14 mouse cellular contexts compared by ENCODE assay signal in genomic region chr11:113782496-113782895, GRCm38 (mm10). TPM values are rescaled to one million over a fixed set of nuclear protein-coding genes. Genes with fewer than 3 reads are reported as not detected.
DNase-seq lines count a peak whose midpoint lies in the region; ATAC-seq and TF ChIP-seq lines count a peak whose summit lies in the region.
"Had no signal": no experiment of that assay in that cellular context is flagged by ENCODE, and none has a peak within 500 bp of the region (broad histone marks: within the 10 kb centered on the region; RNA-seq: fewer than 3 reads in every experiment).

No protein-coding gene starts in this region.

- no peak for TF ChIP-seq CTCF in forebrain, postnatal 0 days (IDR thresholded peaks at IDR 0.05; ENCODE audit: low read depth)

- no peak overlapping the region for H3K4me2 ChIP-seq in midbrain, embryonic 13.5 days (replicated peaks)
- no peak overlapping the region for H3K4me2 ChIP-seq in midbrain, embryonic 15.5 days
- H3K4me2 ChIP-seq in embryonic facial prominence, embryonic 14.5 days (ENCODE audit: low read depth, low read length) = no peak overlapping the region
- H3K4me2 ChIP-seq in forebrain, postnatal 0 days (ENCODE audit: low read depth) = no peak overlapping the region
- no peak overlapping the region for H3K4me2 ChIP-seq in midbrain, embryonic 16.5 days (ENCODE audit: low read length)
- H3K4me2 ChIP-seq in liver, embryonic 12.5 days = no peak overlapping the region
- H3K4me2 ChIP-seq: heart, embryonic 12.5 days; intestine, embryonic 15.5 days had no signal

- no peak for ATAC-seq in midbrain, embryonic 13.5 days
- ATAC-seq in midbrain, embryonic 15.5 days (replicated peaks) = no peak
- ATAC-seq in embryonic facial prominence, embryonic 14.5 days (ENCODE audit: low read depth) = no peak
- no peak for ATAC-seq in forebrain, postnatal 0 days
- no peak for ATAC-seq in midbrain, embryonic 16.5 days
- ATAC-seq in liver, embryonic 12.5 days = no peak
- ATAC-seq: intestine, embryonic 15.5 days; lung, postnatal 0 days; Patski had no signal

- no peaks in the 10 kb centered on the region for H3K9me3 ChIP-seq in midbrain, embryonic 13.5 days
- no peaks in the 10 kb centered on the region for H3K9me3 ChIP-seq in midbrain, embryonic 15.5 days
- H3K9me3 ChIP-seq in embryonic facial prominence, embryonic 14.5 days (ENCODE audit: control insufficient read depth, low read length) = no peaks in the 10 kb centered on the region
- H3K9me3 ChIP-seq in forebrain, postnatal 0 days (ENCODE audit: low read length) = no peaks in the 10 kb centered on the region
- no peaks in the 10 kb centered on the region for H3K9me3 ChIP-seq in midbrain, embryonic 16.5 days (replicated peaks; ENCODE audit: control insufficient read depth, low read length, poor library complexity, severe bottlenecking)
- H3K9me3 ChIP-seq in liver, embryonic 12.5 days (replicated peaks) = no peaks in the 10 kb centered on the region
- H3K9me3 ChIP-seq: heart, embryonic 12.5 days; intestine, embryonic 15.5 days had no signal

- H3K4me3 ChIP-seq in midbrain, embryonic 13.5 days (replicated peaks) = no peak overlapping the region
- H3K4me3 ChIP-seq in midbrain, embryonic 15.5 days = no peak overlapping the region
- no peak overlapping the region for H3K4me3 ChIP-seq in embryonic facial prominence, embryonic 14.5 days (ENCODE audit: low read depth, low read length)
- H3K4me3 ChIP-seq in forebrain, postnatal 0 days (ENCODE audit: low read depth, low read length) = no peak overlapping the region
- no peak overlapping the region for H3K4me3 ChIP-seq in midbrain, embryonic 16.5 days (ENCODE audit: low read depth, low read length)
- no peak overlapping the region for H3K4me3 ChIP-seq in liver, embryonic 12.5 days
- H3K4me3 ChIP-seq: heart, embryonic 12.5 days; intestine, embryonic 15.5 days had no signal

- no peak for DNase-seq in embryonic facial prominence, embryonic 14.5 days (ENCODE audit: low spot score)
- no peak for DNase-seq in forebrain, postnatal 0 days
- no peak for DNase-seq in spleen, postnatal 10 days (ENCODE audit: low spot score in 2 of 2)
- DNase-seq: cerebellum, postnatal 25 days; kidney, postnatal 14 days; thymus, postnatal 36 days had no signal

- no peaks in the 10 kb centered on the region for H3K27me3 ChIP-seq in midbrain, embryonic 13.5 days
- no peaks in the 10 kb centered on the region for H3K27me3 ChIP-seq in midbrain, embryonic 15.5 days (replicated peaks)
- no peaks in the 10 kb centered on the region for H3K27me3 ChIP-seq in embryonic facial prominence, embryonic 14.5 days (replicated peaks; ENCODE audit: control insufficient read depth, insufficient read depth, low read length)
- H3K27me3 ChIP-seq in forebrain, postnatal 0 days (ENCODE audit: insufficient read depth, low read length) = no peaks in the 10 kb centered on the region
- no peaks in the 10 kb centered on the region for H3K27me3 ChIP-seq in midbrain, embryonic 16.5 days (ENCODE audit: control insufficient read depth, insufficient read depth, low read depth, low read length)
- peaks cover 17% of the 10 kb centered on the region for H3K27me3 ChIP-seq in liver, embryonic 12.5 days (replicated peaks)
- H3K27me3 ChIP-seq: heart, embryonic 12.5 days; intestine, embryonic 15.5 days; Patski had no signal

- H3K36me3 ChIP-seq in midbrain, embryonic 13.5 days = no peaks in the 10 kb centered on the region
- H3K36me3 ChIP-seq in midbrain, embryonic 15.5 days (replicated peaks) = no peaks in the 10 kb centered on the region
- no peaks in the 10 kb centered on the region for H3K36me3 ChIP-seq in embryonic facial prominence, embryonic 14.5 days (ENCODE audit: control insufficient read depth, insufficient read depth, low read length)
- no peaks in the 10 kb centered on the region for H3K36me3 ChIP-seq in forebrain, postnatal 0 days (ENCODE audit: insufficient read depth)
- H3K36me3 ChIP-seq in midbrain, embryonic 16.5 days (ENCODE audit: control insufficient read depth, insufficient read depth, low read length) = no peaks in the 10 kb centered on the region
- H3K36me3 ChIP-seq in liver, embryonic 12.5 days = no peaks in the 10 kb centered on the region
- H3K36me3 ChIP-seq: heart, embryonic 12.5 days; intestine, embryonic 15.5 days had no signal

- peak overlapping the region; percentile 11; the same call in 1 of the 2 replicates for H3K27ac ChIP-seq in midbrain, embryonic 13.5 days
- no peak overlapping the region for H3K27ac ChIP-seq in midbrain, embryonic 15.5 days
- H3K27ac ChIP-seq in embryonic facial prominence, embryonic 14.5 days (replicated peaks; ENCODE audit: low read depth, low read length) = peak overlapping the region; percentile 58; the same call in 1 of the 2 replicates
- peak overlapping the region; percentile 60 for H3K27ac ChIP-seq in forebrain, postnatal 0 days (ENCODE audit: low read depth, low read length)
- H3K27ac ChIP-seq in midbrain, embryonic 16.5 days (ENCODE audit: low read length) = peak overlapping the region; percentile 44
- H3K27ac ChIP-seq in liver, embryonic 12.5 days = no peak overlapping the region
- H3K27ac ChIP-seq: intestine, embryonic 15.5 days had no signal

- H3K9ac ChIP-seq in midbrain, embryonic 13.5 days (replicated peaks) = no peak overlapping the region
- H3K9ac ChIP-seq in midbrain, embryonic 15.5 days = no peak overlapping the region
- no peak overlapping the region for H3K9ac ChIP-seq in embryonic facial prominence, embryonic 14.5 days (ENCODE audit: low read depth, low read length)
- no peak overlapping the region for H3K9ac ChIP-seq in forebrain, postnatal 0 days
- no peak overlapping the region for H3K9ac ChIP-seq in midbrain, embryonic 16.5 days (ENCODE audit: low read depth, low read length)
- no peak overlapping the region for H3K9ac ChIP-seq in liver, embryonic 12.5 days
- H3K9ac ChIP-seq: heart, embryonic 12.5 days; intestine, embryonic 15.5 days had no signal

- WGBS in midbrain, embryonic 13.5 days = 86% methylated on average over 2 of the region's 2 CpGs
- WGBS in midbrain, embryonic 15.5 days = 70% methylated on average over 2 of the region's 2 CpGs
- 64% methylated on average over 2 of the region's 2 CpGs for WGBS in embryonic facial prominence, embryonic 14.5 days
- WGBS in forebrain, postnatal 0 days = 76% methylated on average over 2 of the region's 2 CpGs
- 77% methylated on average over 2 of the region's 2 CpGs for WGBS in midbrain, embryonic 16.5 days
- WGBS in liver, embryonic 12.5 days (ENCODE audit: insufficient replicate concordance) = 79% methylated on average over 2 of the region's 2 CpGs

- peaks cover 64% of the 10 kb centered on the region for H3K4me1 ChIP-seq in midbrain, embryonic 13.5 days (replicated peaks)
- H3K4me1 ChIP-seq in midbrain, embryonic 15.5 days = peaks cover 33% of the 10 kb centered on the region
- H3K4me1 ChIP-seq in embryonic facial prominence, embryonic 14.5 days (ENCODE audit: control insufficient read depth, insufficient read depth, low read length) = peaks cover 43% of the 10 kb centered on the region
- H3K4me1 ChIP-seq in forebrain, postnatal 0 days (ENCODE audit: insufficient read depth) = peaks cover 26% of the 10 kb centered on the region
- H3K4me1 ChIP-seq in midbrain, embryonic 16.5 days (ENCODE audit: control insufficient read depth, insufficient read depth, low read length) = peaks cover 19% of the 10 kb centered on the region
- peaks cover 70% of the 10 kb centered on the region for H3K4me1 ChIP-seq in liver, embryonic 12.5 days

RNA-seq across cellular contexts. Expression of gene Cdc42ep4, which starts 30.8 kb away (rescaled TPM):
- polyA plus RNA-seq in midbrain, embryonic 13.5 days (2015; fragmentation: Nextera tagmentation; extraction: Ambion mirVana) = 80.0 and 82.7 TPM in 2 replicates
- polyA plus RNA-seq in midbrain, embryonic 15.5 days (2015; fragmentation: Nextera tagmentation; extraction: Ambion mirVana) = 72.0 and 72.4 TPM in 2 replicates
- polyA plus RNA-seq in embryonic facial prominence, embryonic 14.5 days (2014; fragmentation: Nextera tagmentation; extraction: Ambion mirVana) = 39.3 and 51.0 TPM in 2 replicates
- total RNA-seq in forebrain, postnatal 0 days (2014; rRNA removed) = 86.6 and 102 TPM in 2 replicates
- polyA plus RNA-seq in forebrain, postnatal 0 days (2015; fragmentation: Nextera tagmentation; extraction: Ambion mirVana) = 75.4 and 81.0 TPM in 2 replicates
- polyA plus RNA-seq in midbrain, embryonic 16.5 days (2015; fragmentation: Nextera tagmentation; extraction: Ambion mirVana) = 73.2 and 75.0 TPM in 2 replicates
- 21.1 and 21.9 TPM in 2 replicates for polyA plus RNA-seq in liver, embryonic 12.5 days (2016; fragmentation: Nextera tagmentation; extraction: Ambion mirVana)

Comparison
In these comparisons a context has a peak if more than half of its experiments do, and no peak if none do; other contexts are left out.
1. H3K27ac ChIP-seq: peak in midbrain, embryonic 13.5 days (single experiment), embryonic facial prominence, embryonic 14.5 days (single experiment), forebrain, postnatal 0 days (single experiment) and midbrain, embryonic 16.5 days (single experiment); none in midbrain, embryonic 15.5 days (single experiment) and liver, embryonic 12.5 days (single experiment).